Mouse (Mus musculus) neural tube, embryonic 13.5 days (tissue): Measurements from ENCODE around the gene Baiap3. TPM values are rescaled to one million over a fixed set of nuclear protein-coding genes. Genes with fewer than 3 reads are reported as not detected.
A peak's percentile ranks its signal among the peaks of the same experiment; 100 is the strongest.

Experiments used
- ATAC-seq: fragments of 200-750 bp; cut with Nextera tagmentation; 2 replicates; pipeline ENCODE4 v1.8.0; 2017; ENCODE audit warnings: low read depth, mild to moderate bottlenecking, moderate TSS enrichment, moderate library complexity
- H3K27ac ChIP-seq: fragments of 300-500 bp; sonication (generic); replicated peaks from 2 replicates; pipeline ENCODE4 v1.5.1; 2015; ENCODE audit warnings: moderate library complexity, mild to moderate bottlenecking, inconsistent platforms
- H3K27me3 ChIP-seq: fragments of 300-500 bp; sonication (generic); 2 replicates; pipeline ENCODE4 v1.6.1; 2015; ENCODE audit warnings: mild to moderate bottlenecking, inconsistent platforms
- H3K36me3 ChIP-seq: fragments of 300-500 bp; sonication (generic); 2 replicates; pipeline ENCODE4 v1.6.1; 2015; ENCODE audit warnings: mild to moderate bottlenecking, inconsistent platforms
- H3K4me1 ChIP-seq: fragments of 300-500 bp; sonication (generic); replicated peaks from 2 replicates; pipeline ENCODE4 v1.6.1; 2015; ENCODE audit warnings: inconsistent platforms
- H3K4me2 ChIP-seq: fragments of 300-500 bp; sonication (generic); 2 replicates; pipeline ENCODE4 v1.6.1; 2015; ENCODE audit warnings: inconsistent platforms, mild to moderate bottlenecking, moderate library complexity
- H3K4me3 ChIP-seq: fragments of 300-500 bp; sonication (generic); 2 replicates; pipeline ENCODE4 v1.5.1; 2015; ENCODE audit warnings: mild to moderate bottlenecking, inconsistent platforms
- H3K9ac ChIP-seq: fragments of 300-500 bp; sonication (generic); 2 replicates; pipeline ENCODE4 v1.6.1; 2015; ENCODE audit warnings: moderate library complexity, mild to moderate bottlenecking, inconsistent platforms
- H3K9me3 ChIP-seq: fragments of 300-500 bp; sonication (generic); 2 replicates; pipeline ENCODE4 v1.6.1; 2016; ENCODE audit warnings: inconsistent platforms
- WGBS: fragments of 180-500 bp; shearing (Covaris S2); methylation state at CpG from one replicate; pipeline ENCODE4 v1.1.7; 2015; 5-methylcytosine and 5-hydroxymethylcytosine counted together
- microRNA-seq: library from miRNA; unstranded; fragments of <30 nt; microRNA quantifications from one replicate; pipeline ENCODE4, GENCODE M21; 2016
- polyA plus RNA-seq: library from polyadenylated mRNA; unstranded; fragments of >200 nt; fragmentation: Nextera tagmentation; extraction: Ambion mirVana; gene quantifications from 2 replicates; pipeline ENCODE4 v1.2.1, GENCODE M21; 2015

The Baiap3 gene
- polyA plus RNA-seq, 1 experiment from 2014 or later, result 3.7 TPM

GRCm38 (mm10) chr17:25221821-25222503, 34.2 kb downstream of the Baiap3 start:
- Histone ChIP-seq H3K27ac (peak overlapping the region; percentile 46; the same call in 1 of the 2 replicates), H3K27me3 (no peaks in the 10 kb centered on the region), H3K36me3 (peaks cover 45% of the 10 kb centered on the region), H3K9ac (peak overlapping the region; percentile 68), H3K4me2 (peak overlapping the region; percentile 58), H3K4me1 (peaks cover 19% of the 10 kb centered on the region), H3K4me3 (peak overlapping the region; percentile 36), H3K9me3 (no peaks in the 10 kb centered on the region)
- 2% methylated on average over 18 of the region's 30 CpGs for WGBS
- ATAC-seq, result peak; percentile 82

GRCm38 (mm10) chr17:25220746-25221145, 35.4 kb downstream of the Baiap3 start:
- ATAC-seq, result no peak
- Histone ChIP-seq H3K27ac (no peak overlapping the region), H3K4me2 (0 out of 2 replicates have a peak overlapping the region, but pooled peaks have one; percentile 58), H3K9me3 (no peaks in the 10 kb centered on the region), H3K4me1 (peaks cover 19% of the 10 kb centered on the region), H3K9ac (no peak overlapping the region), H3K4me3 (no peak overlapping the region), H3K36me3 (peaks cover 48% of the 10 kb centered on the region), H3K27me3 (no peaks in the 10 kb centered on the region)
- 84% methylated on average over 1 of the region's 1 CpGs for WGBS

GRCm38 (mm10) chr17:25219492-25220295, 36.5 kb downstream of the Baiap3 start:
- Histone ChIP-seq H3K9me3 (no peaks in the 10 kb centered on the region), H3K4me3 (no peak overlapping the region), H3K9ac (no peak overlapping the region), H3K36me3 (peaks cover 54% of the 10 kb centered on the region), H3K4me2 (no peak overlapping the region), H3K4me1 (peaks cover 19% of the 10 kb centered on the region), H3K27ac (no peak overlapping the region), H3K27me3 (no peaks in the 10 kb centered on the region)
- 91% methylated on average over 15 of the region's 15 CpGs for WGBS
- no peak for ATAC-seq

- Histone ChIP-seq H3K9ac (no peak overlapping the region), H3K27me3 (no peaks in the 10 kb centered on the region), H3K4me3 (no peak overlapping the region), H3K4me1 (peaks cover 19% of the 10 kb centered on the region), H3K9me3 (no peaks in the 10 kb centered on the region), H3K36me3 (peaks cover 62% of the 10 kb centered on the region), H3K27ac (no peak overlapping the region), H3K4me2 (no peak overlapping the region)
- 93% methylated on average over 9 of the region's 9 CpGs for WGBS
- ATAC-seq, result no peak
These were observed 37.2 kb downstream of the Baiap3 start for GRCm38 (mm10) chr17:25218967-25219366.

GRCm38 (mm10) chr17:25215431-25215830, 40.7 kb downstream of the Baiap3 start:
- no peaks in the 10 kb centered on the region for H3K9me3 ChIP-seq
- no peaks in the 10 kb centered on the region for H3K4me1 ChIP-seq
- ATAC-seq, result no peak
- H3K27ac ChIP-seq, result no peak overlapping the region
- H3K9ac ChIP-seq, result no peak overlapping the region
- no peaks in the 10 kb centered on the region for H3K27me3 ChIP-seq
- H3K4me3 ChIP-seq, result no peak overlapping the region
- peaks cover 93% of the 10 kb centered on the region for H3K36me3 ChIP-seq
- WGBS, result 89% methylated on average over 3 of the region's 3 CpGs
- H3K4me2 ChIP-seq, result no peak overlapping the region

GRCm38 (mm10) chr17:25211705-25212104, 44.5 kb downstream of the Baiap3 start:
- Histone ChIP-seq H3K27ac (no peak overlapping the region), H3K27me3 (no peaks in the 10 kb centered on the region), H3K4me2 (no peak overlapping the region), H3K4me3 (no peak overlapping the region), H3K9ac (no peak overlapping the region), H3K36me3 (peaks cover 97% of the 10 kb centered on the region), H3K4me1 (no peaks in the 10 kb centered on the region), H3K9me3 (no peaks in the 10 kb centered on the region)
- whole genome bisulfite sequencing, result 91% methylated on average over 4 of the region's 4 CpGs
- ATAC-seq, result no peak

GRCm38 (mm10) chr17:25210680-25211466, 45.3 kb downstream of the Baiap3 start:
- H3K4me1 ChIP-seq, result no peaks in the 10 kb centered on the region
- ATAC-seq, result no peak
- no peak overlapping the region for H3K4me3 ChIP-seq
- H3K27ac ChIP-seq, result no peak overlapping the region
- H3K4me2 ChIP-seq, result no peak overlapping the region
- WGBS, result 85% methylated on average over 15 of the region's 15 CpGs
- H3K27me3 ChIP-seq, result no peaks in the 10 kb centered on the region
- no peak overlapping the region for H3K9ac ChIP-seq
- H3K9me3 ChIP-seq, result no peaks in the 10 kb centered on the region
- peaks cover 98% of the 10 kb centered on the region for H3K36me3 ChIP-seq

GRCm38 (mm10) chr17:25210006-25210405, 46.2 kb downstream of the Baiap3 start:
- H3K27ac ChIP-seq, result no peak overlapping the region
- H3K9me3 ChIP-seq, result no peaks in the 10 kb centered on the region
- no peaks in the 10 kb centered on the region for H3K27me3 ChIP-seq
- H3K4me3 ChIP-seq, result no peak overlapping the region
- ATAC-seq, result no peak
- no peaks in the 10 kb centered on the region for H3K4me1 ChIP-seq
- 94% methylated on average over 4 of the region's 4 CpGs for WGBS
- H3K9ac ChIP-seq, result no peak overlapping the region
- peaks cover 98% of the 10 kb centered on the region for H3K36me3 ChIP-seq
- no peak overlapping the region for H3K4me2 ChIP-seq

GRCm38 (mm10) chr17:25202401-25202800, 53.8 kb downstream of the Baiap3 start:
- Histone ChIP-seq H3K9me3 (no peaks in the 10 kb centered on the region), H3K27ac (no peak overlapping the region), H3K9ac (no peak overlapping the region), H3K4me3 (no peak overlapping the region), H3K4me1 (no peaks in the 10 kb centered on the region), H3K4me2 (no peak overlapping the region), H3K27me3 (no peaks in the 10 kb centered on the region), H3K36me3 (peaks cover 82% of the 10 kb centered on the region)
- ATAC-seq, result no peak
- 90% methylated on average over 4 of the region's 4 CpGs for WGBS

Small RNAs within 50 kb of the gene (microRNA-seq; reads per million reads assigned to microRNA genes)
- 1.8 reads per million, percentile 5 among the genes with 10 or more reads in this experiment for gene Mir3547

Other genes starting within 250 kb of the Baiap3 start
- gene Cramp1l, start 240.6 kb downstream of the Baiap3 start, polyA plus RNA-seq, result 7.0 and 7.3 TPM in 2 replicates
- 17.8 and 19.2 TPM in 2 replicates for gene Ift140, start 240.3 kb downstream of the Baiap3 start, polyA plus RNA-seq
- 9.0 and 10.8 TPM in 2 replicates for gene Tmem204, start 172.8 kb downstream of the Baiap3 start, polyA plus RNA-seq
- gene Telo2, start 140.4 kb downstream of the Baiap3 start, polyA plus RNA-seq, result 45.7 and 46.7 TPM in 2 replicates
- gene Ptx4, start 135.6 kb downstream of the Baiap3 start, polyA plus RNA-seq, result not detected in 2 replicates
- gene Clcn7, start 123.0 kb downstream of the Baiap3 start, polyA plus RNA-seq, result 23.7 and 24.4 TPM in 2 replicates
- gene Ccdc154, start 93.9 kb downstream of the Baiap3 start, polyA plus RNA-seq, result not detected in 2 replicates
- gene Gm38655, start 80.9 kb downstream of the Baiap3 start, polyA plus RNA-seq, result not detected in 2 replicates
- gene BC003965, start 71.8 kb downstream of the Baiap3 start, polyA plus RNA-seq, result 32.6 and 32.7 TPM in 2 replicates
- 9.3 and 11.0 TPM in 2 replicates for gene Unkl, start 68.0 kb downstream of the Baiap3 start, polyA plus RNA-seq
- gene Gnptg, start 16.2 kb downstream of the Baiap3 start, polyA plus RNA-seq, result 72.4 and 90.8 TPM in 2 replicates
- gene Tsr3, start 16.2 kb downstream of the Baiap3 start, polyA plus RNA-seq, result 62.1 and 62.3 TPM in 2 replicates
- gene Ube2i, start 18.3 kb upstream of the Baiap3 start, polyA plus RNA-seq, result 503 and 513 TPM in 2 replicates
- gene Prss34, start 42.0 kb upstream of the Baiap3 start, polyA plus RNA-seq, result not detected in 2 replicates
- gene Prss28, start 52.3 kb upstream of the Baiap3 start, polyA plus RNA-seq, result not detected in 2 replicates
- gene Prss29, start 62.3 kb upstream of the Baiap3 start, polyA plus RNA-seq, result not detected in 2 replicates
- gene Tpsab1, start 89.2 kb upstream of the Baiap3 start, polyA plus RNA-seq, result not detected in 2 replicates
- 0.45 TPM in 1 of 2 replicates, not detected in the other for gene Tpsb2, start 109.9 kb upstream of the Baiap3 start, polyA plus RNA-seq
- gene Tpsg1, start 112.9 kb upstream of the Baiap3 start, polyA plus RNA-seq, result 0.68 TPM in 1 of 2 replicates, not detected in the other
- 12.0 and 12.6 TPM in 2 replicates for gene Cacna1h, start 177.4 kb upstream of the Baiap3 start, polyA plus RNA-seq
- 0.57 and 0.87 TPM in 2 replicates for gene Tekt4, start 198.3 kb upstream of the Baiap3 start, polyA plus RNA-seq
- gene Sstr5, start 240.9 kb upstream of the Baiap3 start, polyA plus RNA-seq, result 0.39 and 0.42 TPM in 2 replicates